Mouse (Mus musculus): Measurements from ENCODE around the gene Utrn.

Gene Utrn

DNA sequence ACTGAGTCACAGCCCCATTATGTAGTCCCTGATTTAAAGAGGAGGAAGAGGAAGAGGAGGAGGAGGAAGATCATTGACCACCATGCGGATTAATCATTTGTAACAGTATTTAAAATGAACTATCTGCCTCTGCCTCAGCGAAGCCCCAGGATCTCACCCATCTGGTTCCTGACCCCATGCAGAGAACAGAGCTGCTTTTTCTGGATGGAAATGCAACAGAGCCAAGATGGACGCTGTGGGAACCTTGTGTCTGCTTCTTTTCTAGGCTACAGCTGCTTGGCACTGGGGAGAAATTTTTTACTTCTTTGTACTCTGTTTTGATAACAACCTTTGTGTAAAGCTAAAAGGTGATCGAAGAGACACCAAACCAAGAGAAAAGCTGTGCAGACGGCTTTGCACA is 137.7 kb downstream of the Utrn start:
- DNase-seq (ENCODE audit: low spot score): no peak

DNA sequence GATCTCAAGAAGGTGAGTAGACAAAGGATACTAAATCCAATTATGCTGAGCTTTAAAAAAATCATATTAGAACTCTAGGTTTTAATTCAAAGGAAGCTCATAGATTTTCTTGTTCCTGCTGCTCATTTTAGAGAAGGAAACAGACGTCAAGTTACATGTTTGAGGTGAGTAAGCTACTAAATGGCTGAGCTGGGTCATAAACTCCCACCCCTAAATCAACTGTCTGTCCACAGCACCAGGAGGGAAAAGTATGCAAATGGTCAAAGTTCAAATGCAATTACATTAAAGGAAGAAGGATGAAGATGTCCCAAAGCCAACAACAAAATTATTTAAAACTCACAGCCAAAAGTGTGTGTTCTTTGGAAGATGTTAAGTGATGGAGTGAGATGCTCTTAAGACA is 139.5 kb downstream of the Utrn start:
- DNase-seq (ENCODE audit: low spot score): no peak

DNA sequence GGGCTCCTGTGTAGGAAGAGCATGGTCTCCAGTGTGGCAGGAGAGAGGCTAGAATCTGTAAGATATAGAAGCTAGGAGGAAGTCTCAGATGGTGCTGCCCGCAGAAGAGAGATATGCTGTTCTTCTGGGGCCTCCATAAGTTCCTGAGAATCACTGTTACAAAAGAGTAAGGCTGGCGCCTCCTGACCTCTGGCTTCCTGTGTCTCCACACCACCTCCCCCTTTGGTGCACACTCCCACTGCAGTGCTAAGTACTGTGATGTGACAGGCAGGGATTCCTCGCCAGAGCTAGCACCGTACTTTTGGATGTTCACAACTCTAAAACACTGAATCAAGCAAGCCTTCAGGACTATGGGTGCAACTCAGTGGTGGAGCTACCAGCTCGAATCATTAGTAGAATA is 140.1 kb downstream of the Utrn start:
- no peak for DNase-seq (ENCODE audit: low spot score)

DNA sequence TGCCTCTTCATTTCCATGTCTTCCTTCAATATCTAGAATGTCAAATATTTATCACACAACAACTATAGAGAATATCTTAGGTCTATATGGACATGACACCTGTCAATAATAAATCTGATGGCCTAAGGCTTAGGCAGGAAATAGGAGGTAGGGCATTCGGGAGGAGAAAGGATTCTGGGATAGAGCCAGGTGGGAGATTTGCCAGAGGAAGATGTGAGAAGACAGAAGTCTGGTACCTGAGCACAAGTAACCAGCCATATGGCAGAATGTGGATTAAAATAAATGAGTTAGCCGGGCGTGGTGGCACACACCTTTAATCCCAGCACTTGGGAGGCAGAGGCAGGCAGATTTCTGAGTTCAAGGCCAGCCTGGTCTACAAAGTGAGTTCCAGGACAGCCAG is 141.3 kb downstream of the Utrn start:
- no peak for DNase-seq (ENCODE audit: low spot score)

DNA sequence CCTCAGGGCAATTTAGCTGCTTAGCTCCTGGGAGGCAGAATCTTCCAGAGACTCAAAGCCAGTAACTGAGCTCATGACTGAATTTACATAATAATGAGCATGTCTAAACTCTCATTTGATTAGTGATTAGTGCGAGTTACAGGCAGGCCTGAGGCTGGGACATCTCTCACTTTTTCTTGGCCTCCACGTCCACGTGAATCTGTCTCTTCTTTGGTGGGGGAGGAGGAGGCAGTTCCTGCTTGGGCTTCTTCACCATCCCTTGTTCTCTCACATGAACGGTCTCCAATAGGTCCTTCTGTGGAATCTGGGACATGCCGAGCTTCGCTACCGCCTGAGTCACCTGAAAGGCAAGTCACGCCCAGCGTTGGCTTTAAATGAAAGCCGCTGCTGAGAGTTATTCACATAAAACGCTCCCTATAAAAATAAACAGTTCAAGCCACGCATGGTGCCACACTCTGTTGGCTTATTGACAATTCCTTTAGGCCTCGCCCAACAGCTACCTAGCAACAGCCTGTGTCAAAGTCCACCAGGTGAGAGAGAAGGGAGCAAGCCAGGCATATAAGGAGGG is 143.0 kb downstream of the Utrn start:
- DNase-seq (ENCODE audit: low spot score): peak; percentile 59

DNA sequence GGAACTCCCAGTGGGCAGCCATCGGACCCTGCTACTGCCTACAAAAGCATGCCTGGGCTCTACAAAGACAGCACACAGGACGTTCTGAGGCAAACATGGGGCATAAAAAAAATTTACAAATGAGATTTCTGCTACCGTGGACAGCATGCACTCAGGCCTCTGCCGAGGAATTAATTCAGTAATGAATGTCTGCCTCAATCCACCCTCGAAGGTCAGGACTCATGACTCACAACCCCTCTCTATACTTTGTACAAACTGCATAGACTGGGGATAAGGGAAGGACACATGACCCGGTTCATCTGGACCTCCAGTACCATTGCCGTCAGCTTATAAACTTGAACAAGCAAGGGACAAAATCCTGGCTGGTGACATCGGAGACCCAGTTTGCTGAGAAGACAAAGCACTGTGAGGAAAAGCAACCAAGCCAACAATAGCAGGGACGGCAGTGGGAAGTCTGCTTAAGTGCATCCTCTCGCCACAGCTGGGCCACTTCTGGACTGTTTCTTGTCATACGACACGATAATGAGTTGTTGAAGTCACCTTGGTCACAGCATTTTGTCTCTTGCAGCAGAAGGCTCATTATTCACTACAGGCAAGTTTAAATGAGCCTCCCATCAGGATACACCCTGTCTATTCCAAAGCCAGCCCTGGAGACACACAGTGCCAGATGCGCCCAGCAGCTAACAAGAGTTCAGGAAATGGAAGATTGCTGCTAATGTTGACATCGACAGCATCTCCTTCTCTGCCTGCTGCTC is 144.7 kb downstream of the Utrn start:
- DNase-seq (ENCODE audit: low spot score): no peak

DNA sequence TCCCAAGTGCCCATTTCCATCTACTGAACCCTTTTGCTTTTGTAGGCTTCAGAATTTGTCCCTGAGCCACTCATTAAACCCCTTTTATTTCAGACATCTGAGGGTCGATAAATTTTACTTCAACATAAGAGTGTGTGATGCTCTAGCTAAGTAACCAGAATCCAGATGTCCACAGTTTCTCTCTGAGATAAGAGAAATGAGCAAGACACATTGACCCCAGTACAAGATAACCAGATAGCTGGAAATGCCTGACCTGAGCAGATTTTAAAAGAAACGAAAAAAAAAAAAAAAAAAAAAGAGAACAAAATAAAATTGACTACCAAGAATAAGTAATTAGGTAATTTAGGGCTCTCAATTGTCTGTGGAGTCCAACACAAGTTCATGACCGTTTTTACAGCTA is 145.9 kb downstream of the Utrn start:
- no peak for DNase-seq (ENCODE audit: low spot score)

DNA sequence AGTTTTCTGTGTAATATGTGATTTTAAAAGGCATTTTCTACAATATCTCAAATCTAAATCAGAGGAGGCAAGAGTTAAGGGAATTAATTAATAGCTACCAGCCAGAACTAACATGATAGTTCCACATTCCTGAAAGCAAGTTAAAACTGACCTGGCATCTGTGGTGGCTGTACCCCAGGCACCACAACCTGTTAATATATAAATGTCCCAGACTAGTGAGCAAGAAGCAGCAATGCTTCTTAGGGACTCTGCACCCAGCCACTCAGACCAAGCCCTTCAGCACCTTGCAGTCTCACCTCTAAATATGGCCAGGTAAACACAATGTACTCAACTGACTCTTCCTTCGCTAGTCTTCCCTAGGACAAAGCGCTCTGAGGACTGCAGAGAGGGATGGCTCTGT is 147.1 kb downstream of the Utrn start:
- DNase-seq (ENCODE audit: low spot score): no peak

DNA sequence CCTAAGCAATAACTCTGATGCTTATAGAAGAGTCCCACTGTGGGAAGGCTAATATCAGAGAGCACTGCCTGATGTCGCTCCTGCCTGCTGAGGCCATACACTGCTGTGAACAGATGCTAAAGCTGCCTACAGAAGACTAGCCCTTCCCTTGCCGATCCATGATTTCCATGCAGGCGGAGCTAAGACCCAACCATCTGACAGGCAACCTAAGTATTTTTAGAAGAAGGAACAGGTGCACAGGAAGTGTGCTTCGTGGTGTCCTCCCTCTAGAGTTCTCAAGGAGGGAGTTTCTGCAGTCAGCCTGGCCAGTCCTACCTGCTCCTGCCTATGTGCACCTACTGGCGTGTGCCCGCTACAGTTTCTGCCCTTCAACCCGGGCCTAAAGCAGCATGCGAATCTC is 150.8 kb downstream of the Utrn start:
- DNase-seq (ENCODE audit: low spot score): no peak

DNA sequence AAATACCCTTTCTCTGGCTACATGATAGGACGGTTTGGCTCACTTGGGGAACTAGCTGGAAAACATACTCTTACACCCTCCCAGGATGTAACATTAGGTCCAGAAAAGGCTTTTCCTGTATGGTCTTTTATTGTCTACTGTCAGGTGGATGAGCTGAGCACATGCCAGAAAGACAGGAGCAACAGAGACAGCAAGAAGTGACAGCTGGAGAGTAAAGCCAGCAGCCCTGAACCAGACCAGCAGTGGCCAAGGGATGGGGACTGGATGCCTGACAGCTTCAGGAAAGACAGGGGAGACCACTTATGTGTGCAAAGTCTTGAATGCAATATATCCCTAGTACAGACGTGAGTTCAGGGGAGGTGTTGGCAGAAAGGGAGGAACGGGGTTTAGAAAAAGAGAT is 151.8 kb downstream of the Utrn start:
- DNase-seq (ENCODE audit: low spot score): no peak

DNA sequence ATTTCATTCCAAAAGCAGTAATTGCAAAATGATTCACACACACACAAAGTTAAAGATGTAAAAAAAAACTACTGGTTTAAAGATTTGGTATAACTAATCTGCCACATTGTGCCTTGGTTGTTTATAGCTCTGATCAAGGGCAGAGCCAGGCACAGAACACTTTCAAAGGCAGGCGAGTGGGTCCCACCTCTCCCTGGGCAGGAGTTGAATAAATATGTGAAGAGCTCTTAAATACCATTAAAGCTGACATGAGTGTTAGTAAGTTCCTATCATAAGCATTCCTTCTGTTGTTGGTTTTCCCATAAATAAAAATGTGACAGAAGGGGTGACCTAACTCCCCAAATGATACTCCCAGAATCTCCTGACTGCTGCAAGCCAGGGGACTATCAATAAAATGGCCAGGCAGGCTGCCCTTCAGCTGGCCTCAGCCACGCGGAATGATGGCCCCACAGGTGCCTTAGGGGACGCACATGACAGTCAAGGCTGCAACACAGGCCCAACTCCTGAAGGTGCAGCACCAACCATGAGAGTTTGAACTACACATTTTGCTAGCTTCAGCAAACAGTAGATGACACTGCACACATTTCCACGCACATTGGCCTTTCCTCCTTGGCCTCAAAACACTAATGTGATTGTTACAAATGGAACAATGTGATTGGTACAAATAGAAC is 152.4 kb downstream of the Utrn start:
- no peak for DNase-seq (ENCODE audit: low spot score)

DNA sequence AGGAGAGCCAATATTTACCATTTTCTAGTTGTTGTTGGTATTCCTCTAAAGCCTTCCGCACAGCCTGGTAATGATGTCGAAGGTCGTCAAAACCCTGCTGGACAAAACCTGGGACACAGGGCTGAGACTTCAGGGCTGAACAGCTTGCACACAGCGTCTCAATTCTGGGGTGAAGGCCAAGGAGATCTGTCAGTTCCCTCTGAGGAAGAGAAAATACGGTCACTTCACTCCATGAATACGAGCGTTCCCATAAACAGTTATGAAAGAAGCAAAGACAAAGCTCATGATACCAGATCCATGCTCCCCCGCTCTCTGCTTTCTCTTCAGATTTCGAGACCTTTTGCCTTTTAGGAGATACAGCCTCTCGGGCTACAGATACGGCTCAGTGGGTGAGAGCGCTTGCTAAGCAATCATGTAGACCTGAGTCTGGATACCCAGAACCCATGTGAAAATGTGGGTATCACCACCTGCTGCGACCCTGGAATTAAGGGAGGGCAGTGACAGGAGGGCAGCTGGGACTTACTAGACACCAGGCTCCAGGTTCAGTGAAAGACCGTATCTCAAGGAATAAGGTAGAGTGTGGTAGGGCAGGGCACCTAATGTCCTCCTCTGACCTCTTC is 155.8 kb downstream of the Utrn start:
- DNase-seq (ENCODE audit: low spot score): no peak

DNA sequence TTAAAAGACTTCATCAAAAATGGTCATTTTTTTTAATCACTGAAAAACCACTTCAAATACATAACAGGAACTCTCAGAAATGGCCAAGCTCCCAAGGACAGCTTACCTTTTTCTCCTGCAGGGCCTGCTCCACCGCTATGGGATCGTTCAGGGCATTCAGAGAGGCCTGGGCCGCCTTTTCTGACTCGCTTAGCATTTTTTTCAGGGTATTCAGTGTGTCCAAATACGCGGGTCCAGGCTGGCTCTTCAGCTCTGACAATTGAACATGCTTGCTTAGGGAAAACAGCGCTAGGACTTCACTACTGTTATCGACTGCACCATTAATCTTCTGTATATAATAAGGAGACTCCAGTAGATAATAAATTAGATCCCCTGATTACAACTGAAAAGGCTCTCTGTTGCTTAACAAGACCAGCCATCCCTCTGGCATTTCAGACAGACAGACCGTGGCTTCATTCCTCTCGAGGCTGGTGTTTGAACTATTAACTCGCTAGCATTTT is 157.8 kb downstream of the Utrn start:
- no peak for DNase-seq (ENCODE audit: low spot score)

DNA sequence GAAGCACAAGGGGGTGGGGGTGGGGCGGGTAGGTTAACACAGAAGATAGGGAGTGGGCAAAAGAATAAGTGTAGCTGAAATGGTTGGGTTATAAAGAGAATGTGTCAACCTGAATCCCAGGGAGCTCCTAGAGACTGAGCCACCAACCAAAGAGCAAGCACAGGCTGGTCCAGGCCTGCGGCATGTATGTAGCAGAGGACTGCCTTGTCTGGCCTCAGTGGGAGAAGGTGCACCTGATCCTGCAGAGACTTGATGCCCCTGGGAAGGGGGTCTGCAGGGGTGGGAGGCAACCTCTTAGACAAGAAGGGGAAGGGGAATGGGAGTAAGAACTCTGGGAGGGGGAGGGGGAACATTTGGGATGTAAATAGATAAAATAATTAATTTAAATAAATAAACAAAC is 162.6 kb downstream of the Utrn start:
- DNase-seq (ENCODE audit: low spot score): no peak

DNA sequence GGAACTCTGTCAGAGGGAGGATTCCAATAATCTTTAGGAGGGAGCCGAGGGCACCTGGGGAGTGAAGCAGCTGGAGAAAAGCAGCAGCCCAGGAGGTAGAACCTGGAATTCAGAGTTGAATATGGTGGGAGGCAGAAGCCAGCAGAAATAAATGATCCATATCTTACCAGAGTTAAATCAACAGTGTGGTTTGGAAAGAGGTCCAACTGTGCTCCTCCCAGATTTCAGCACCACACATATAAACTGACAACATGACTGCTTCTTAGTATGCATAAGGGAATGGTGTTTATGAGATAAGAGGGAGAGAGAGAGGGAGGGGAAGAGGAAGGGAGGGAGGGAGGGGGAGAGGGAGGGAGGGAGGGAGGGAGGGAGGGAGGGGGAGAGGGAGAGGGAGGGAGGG is 163.2 kb downstream of the Utrn start:
- DNase-seq (ENCODE audit: low spot score): no peak

DNA sequence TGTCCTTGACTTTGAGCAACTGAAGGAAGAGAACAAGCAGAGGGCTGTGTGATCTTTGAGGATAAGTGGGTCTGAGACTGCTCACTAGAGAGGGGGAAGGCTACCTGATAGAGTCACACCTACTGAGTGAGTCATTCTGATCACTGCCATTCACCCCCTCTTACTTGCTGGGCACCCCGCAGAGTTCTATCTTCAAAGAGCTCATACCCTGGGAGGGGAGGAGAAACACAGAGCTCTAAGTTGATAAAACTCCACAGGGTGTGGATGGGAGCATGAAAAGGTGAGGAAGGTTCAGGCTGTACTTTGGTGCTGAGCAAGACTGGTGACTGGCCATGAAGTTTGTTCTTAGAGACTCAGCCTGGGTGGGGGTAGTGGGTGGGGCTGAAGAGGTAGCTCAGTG is 164.9 kb downstream of the Utrn start:
- DNase-seq (ENCODE audit: low spot score): no peak

DNA sequence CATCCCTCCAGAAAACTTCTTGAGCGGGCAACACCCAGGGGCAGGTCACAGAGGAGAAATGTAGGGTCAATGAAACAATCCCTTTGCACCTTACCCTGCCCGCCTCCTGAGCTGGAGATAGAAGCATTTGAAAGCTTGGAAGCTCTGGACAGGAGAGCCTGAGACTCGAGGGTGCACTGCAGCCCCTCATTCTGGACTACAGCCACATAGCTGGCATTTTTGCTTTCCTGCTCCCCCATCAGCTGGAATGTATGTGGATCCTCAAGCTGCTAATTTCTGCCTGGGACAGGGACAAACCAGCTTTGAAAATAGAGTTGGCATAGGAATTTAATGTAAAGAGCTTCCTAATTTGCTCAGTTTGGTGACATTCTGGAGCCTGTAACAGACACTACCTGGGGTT is 165.6 kb downstream of the Utrn start:
- no peak for DNase-seq (ENCODE audit: low spot score)

DNA sequence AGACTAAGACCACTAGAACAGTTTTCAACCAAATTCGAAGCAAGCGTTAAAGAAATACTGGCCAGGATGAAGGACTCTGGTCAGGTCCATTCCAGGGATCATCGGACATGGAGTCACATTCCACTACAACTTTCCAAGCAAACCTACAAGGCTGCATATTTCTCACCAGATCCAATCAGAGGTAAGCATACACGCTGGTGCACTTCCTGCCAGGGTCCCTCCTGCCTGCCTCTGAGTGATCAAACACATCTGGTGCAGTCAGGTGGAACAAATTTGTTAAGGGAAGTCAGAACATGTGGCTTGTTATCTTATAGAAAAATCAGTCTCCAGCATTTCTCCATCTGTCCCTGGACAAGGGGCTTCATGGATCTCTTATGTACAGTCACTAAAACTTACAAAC is 167.0 kb downstream of the Utrn start:
- no peak for DNase-seq (ENCODE audit: low spot score)

DNA sequence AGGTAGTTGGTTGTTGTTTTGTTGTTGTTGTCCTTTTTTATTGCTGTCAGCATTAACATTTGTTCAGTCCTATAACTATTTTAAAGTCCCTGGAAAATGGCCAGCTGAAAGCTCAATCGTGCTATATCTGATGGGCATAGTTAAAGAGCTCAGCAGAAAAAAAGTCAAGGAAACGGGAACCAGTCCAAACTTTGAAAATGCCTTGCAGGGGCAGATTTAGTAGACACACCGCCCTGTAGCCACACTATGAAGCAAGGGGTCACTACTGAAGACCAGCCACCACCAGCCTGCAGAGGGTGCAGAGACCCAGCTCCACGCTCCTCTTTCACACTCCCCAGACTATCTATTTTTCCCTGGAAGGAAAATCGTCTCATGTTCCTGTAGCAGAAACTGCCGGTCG is 167.5 kb downstream of the Utrn start:
- no peak for DNase-seq (ENCODE audit: low spot score)

DNA sequence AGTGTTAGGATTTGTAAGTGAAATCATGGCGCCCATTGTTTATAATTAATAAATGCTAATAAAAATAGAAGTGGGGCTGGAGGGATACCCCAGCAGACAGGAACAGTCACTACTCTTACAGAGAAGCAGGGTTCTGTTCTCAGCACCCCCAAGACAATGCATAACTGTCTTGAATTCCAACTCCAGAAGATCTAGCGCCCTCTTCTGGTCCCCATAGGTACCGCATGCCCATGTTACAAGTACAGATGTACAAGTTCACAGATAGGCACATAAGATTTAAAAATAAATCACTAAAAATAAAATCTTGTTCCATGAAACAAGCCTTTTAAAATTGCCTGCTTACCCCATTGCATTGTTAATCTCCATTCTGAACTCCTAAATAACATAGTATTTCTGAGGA is 168.6 kb downstream of the Utrn start:
- no peak for DNase-seq (ENCODE audit: low spot score)

DNA sequence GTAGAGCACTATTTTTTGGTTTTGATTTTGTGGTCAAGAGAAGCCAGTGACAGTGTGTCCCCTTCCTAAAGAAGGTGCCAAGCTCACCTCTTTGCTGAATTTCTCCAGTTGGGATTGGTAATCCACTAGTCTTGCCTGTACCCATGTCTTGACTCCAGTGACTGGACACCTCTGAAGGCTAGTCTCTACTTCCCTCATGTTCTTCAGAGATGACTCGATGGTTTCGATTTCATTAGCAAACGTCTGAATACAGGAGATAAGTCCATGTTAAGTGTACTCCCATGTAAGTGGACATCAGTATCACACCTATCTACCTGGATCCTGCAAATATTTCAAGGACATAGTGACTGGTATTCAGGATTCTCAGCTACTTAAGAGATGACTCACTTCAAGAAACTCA is 171.3 kb downstream of the Utrn start:
- DNase-seq (ENCODE audit: low spot score): no peak

DNA sequence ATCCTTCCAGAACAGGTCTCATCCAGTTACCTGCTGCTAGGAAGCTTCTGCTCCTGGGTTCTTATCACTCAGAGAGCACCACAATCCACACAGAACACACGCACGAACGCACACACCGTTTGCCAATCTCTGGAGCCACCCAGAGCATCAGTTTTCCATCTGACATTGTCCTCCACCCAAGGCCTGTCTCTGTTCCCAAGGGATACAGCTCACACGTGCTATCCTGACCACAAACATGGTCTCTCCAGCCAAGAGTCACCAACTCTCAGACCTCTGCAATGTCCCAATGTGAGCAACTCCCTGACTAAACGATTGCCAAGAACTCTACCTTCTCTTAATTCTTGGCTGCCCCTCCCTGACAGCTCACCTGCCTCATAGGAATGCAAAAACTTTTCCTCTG is 172.5 kb downstream of the Utrn start:
- no peak for DNase-seq (ENCODE audit: low spot score)

DNA sequence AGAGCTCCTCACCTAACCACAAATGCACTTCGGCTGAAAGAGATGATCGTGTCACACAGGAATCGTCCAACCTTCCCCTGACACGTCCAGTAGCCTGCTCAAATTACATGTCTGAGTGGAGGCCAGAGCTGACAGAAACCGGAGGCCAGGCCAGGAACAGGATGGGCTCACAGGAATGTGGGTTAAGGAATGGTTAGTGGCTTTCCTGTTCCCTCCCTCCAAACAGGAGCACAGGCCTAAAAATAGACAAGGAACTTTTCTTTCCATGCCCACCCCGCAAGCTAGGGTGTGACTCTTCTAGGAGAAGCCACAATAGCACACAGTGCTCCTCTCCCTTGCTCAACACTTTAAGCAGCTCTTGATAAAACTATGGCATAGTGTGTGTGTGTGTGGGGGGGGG is 174.4 kb downstream of the Utrn start:
- peak; percentile 10 for DNase-seq (ENCODE audit: low spot score)
